Mouse (Mus musculus): ENCODE measurements at regions not wholly inside any gene's neighbourhood (a gene's known extent, or its start where the extent isn't known, plus 50 kb on each side); places are given as distances from the start of the nearest gene placed in this dataset.

DNA sequence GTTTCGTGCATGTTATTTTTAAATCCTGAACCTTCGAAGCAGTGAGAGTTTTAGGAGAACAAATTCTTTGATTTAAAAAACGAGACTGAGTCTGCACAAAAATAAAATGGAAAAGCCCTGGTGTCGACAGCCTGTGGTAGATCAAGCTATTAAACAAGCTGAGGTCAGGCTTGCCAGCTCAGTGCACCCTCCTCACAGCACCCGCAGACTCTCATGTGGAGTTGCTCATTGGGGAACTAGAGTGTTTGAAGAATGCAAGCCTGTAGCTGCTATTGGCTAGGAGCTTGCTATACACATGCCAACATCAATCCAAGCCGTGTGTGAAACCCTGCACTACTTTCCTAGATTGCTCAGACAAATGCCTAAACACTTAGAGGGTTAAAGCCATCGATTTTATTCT is 223.1 kb upstream of the Jade1 start:
- no peaks in the 10 kb centered on the region for H3K79me3 ChIP-seq (ENCODE audit: low read depth)
- no peaks in the 10 kb centered on the region for H3K79me2 ChIP-seq (ENCODE audit: control insufficient read depth, insufficient read depth)
- TF ChIP-seq CEBPB (IDR thresholded peaks at IDR 0.05; ENCODE audit: low read depth), result no peak
- TF ChIP-seq USF1 (IDR thresholded peaks at IDR 0.05; ENCODE audit: low read depth), result no peak
- TF ChIP-seq MYOG (IDR thresholded peaks at IDR 0.05; ENCODE audit: control insufficient read depth, extremely low read depth, insufficient read length), result no peak
- TF ChIP-seq MAX (IDR thresholded peaks at IDR 0.05), result no peak
- no peak for TF ChIP-seq CTCF (IDR thresholded peaks at IDR 0.05; ENCODE audit: control insufficient read depth, insufficient read depth, insufficient read length)
- no peak for TF ChIP-seq MYOD1 (IDR thresholded peaks at IDR 0.05; ENCODE audit: control insufficient read depth, insufficient read length, low read depth)
- no peak for TF ChIP-seq FOSL1 (IDR thresholded peaks at IDR 0.05; ENCODE audit: insufficient read depth, low read length, poor library complexity, severe bottlenecking)
- H3K27me3 ChIP-seq (ENCODE audit: control insufficient read depth, insufficient read depth, insufficient read length), result no peaks in the 10 kb centered on the region
- H3ac ChIP-seq (ENCODE audit: control insufficient read depth, insufficient read length, low read depth), result no peak overlapping the region
- no peak overlapping the region for H3K4me3 ChIP-seq (ENCODE audit: insufficient read depth, poor library complexity, severe bottlenecking)
- H3K36me3 ChIP-seq (ENCODE audit: control insufficient read depth, insufficient read depth), result no peaks in the 10 kb centered on the region

DNA sequence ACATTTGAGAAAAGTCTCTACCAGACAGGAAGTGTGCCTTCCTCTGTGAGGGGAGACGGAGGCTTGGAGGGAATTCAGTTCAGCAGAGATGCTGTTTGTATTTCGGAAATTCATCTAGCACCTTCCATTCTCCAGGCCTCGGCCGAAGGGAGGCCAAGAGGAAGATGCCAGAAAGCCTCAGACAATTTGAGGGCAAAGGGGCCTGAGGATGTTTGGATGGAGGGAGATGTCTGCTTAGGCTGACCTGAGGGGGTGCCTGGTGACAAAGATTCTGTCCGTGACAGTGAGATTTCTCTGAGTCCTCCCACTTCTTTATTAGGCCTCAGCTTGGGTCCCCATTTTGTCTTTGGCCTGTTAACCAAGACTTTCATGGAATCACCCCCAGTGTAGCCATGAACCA is 225.2 kb upstream of the Jade1 start:
- Histone ChIP-seq H3K79me3 (ENCODE audit: low read depth) (no peaks in the 10 kb centered on the region), H3K79me2 (ENCODE audit: control insufficient read depth, insufficient read depth) (no peaks in the 10 kb centered on the region), H3ac (ENCODE audit: control insufficient read depth, insufficient read length, low read depth) (no peak overlapping the region), H3K27me3 (ENCODE audit: control insufficient read depth, insufficient read depth, insufficient read length) (no peaks in the 10 kb centered on the region), H3K4me3 (ENCODE audit: insufficient read depth, poor library complexity, severe bottlenecking) (no peak overlapping the region), H3K36me3 (ENCODE audit: control insufficient read depth, insufficient read depth) (no peaks in the 10 kb centered on the region)
- no peak for TF ChIP-seq USF1 (IDR thresholded peaks at IDR 0.05; ENCODE audit: low read depth)
- TF ChIP-seq MYOG (IDR thresholded peaks at IDR 0.05; ENCODE audit: control insufficient read depth, extremely low read depth, insufficient read length), result no peak
- no peak for TF ChIP-seq CEBPB (IDR thresholded peaks at IDR 0.05; ENCODE audit: low read depth)
- TF ChIP-seq MAX (IDR thresholded peaks at IDR 0.05), result no peak

DNA sequence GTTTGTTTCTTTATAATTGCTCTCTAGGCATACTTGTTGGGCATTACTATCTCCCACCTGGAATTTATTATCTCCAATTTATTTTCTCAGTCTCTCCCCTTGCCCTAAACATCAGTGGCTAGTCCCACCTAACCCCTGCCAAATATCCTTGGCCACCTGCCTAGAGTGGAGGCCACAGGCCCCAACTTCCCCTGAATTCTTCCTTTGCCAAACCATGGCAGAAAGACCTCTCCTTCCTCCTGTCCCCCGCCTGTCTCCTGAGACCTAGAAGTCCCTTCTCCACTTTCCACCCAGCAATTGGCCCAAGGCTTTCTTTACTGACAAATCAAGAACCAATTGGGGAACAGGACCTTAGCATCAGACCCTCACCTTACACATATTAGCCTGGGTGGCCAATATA is 226.7 kb upstream of the Jade1 start:
- H3K79me2 ChIP-seq (ENCODE audit: control insufficient read depth, insufficient read depth), result no peaks in the 10 kb centered on the region
- no peaks in the 10 kb centered on the region for H3K36me3 ChIP-seq (ENCODE audit: control insufficient read depth, insufficient read depth)
- no peaks in the 10 kb centered on the region for H3K79me3 ChIP-seq (ENCODE audit: low read depth)
- H3K27me3 ChIP-seq (ENCODE audit: control insufficient read depth, insufficient read depth, insufficient read length), result no peaks in the 10 kb centered on the region
- no peak overlapping the region for H3ac ChIP-seq (ENCODE audit: control insufficient read depth, insufficient read length, low read depth)
- no peak overlapping the region for H3K4me3 ChIP-seq (ENCODE audit: insufficient read depth, poor library complexity, severe bottlenecking)
- TF ChIP-seq FOSL1 (IDR thresholded peaks at IDR 0.05; ENCODE audit: insufficient read depth, low read length, poor library complexity, severe bottlenecking), result no peak
- TF ChIP-seq CEBPB (IDR thresholded peaks at IDR 0.05; ENCODE audit: low read depth), result no peak
- no peak for TF ChIP-seq CTCF (IDR thresholded peaks at IDR 0.05; ENCODE audit: control insufficient read depth, insufficient read depth, insufficient read length)
- TF ChIP-seq MYOG (IDR thresholded peaks at IDR 0.05; ENCODE audit: control insufficient read depth, extremely low read depth, insufficient read length), result no peak
- TF ChIP-seq USF1 (IDR thresholded peaks at IDR 0.05; ENCODE audit: low read depth), result no peak

DNA sequence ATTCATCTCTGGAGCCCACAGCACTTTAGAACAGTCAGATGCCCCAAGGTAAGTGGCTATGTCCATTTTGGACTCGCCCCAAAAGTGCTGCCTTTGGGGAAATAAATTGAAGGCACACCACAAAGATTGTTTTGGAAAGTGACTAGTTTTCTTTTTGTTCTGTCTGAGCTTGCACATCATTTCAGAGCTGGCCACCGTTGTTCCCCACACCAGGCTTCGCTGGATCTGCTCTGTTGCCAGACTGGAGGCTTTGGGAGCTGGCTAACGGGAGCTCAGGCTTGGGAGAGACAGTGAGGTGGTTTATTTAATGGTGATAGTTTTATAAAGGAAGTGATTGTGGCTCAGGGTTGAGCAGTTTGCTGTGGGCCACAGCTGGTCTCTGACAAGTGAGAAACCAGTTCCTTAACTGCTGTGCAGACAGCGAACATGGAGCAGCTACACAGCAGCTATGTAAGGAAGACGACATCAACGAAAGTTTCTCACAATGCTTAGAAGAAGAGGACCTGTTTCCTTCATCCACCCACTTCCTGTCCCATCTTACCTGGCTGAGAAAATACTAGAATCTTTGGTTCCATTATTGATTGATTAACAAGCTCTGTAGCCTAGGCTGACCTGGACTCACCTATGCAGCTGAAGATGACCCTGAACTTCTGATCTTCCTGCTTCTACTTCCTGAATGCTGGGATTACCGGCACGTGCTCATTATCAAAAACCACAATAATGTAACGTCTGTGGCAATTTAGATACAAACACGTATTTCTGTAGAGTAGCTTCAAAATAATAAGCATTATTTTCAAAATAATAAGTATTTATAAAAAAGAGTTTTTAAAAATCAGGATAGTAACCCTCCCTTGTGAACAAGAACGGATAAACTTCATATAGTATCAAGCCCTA is 229.1 kb upstream of the Jade1 start:
- Histone ChIP-seq H3K4me3 (ENCODE audit: insufficient read depth, poor library complexity, severe bottlenecking) (no peak overlapping the region), H3ac (ENCODE audit: control insufficient read depth, insufficient read length, low read depth) (no peak overlapping the region), H3K79me2 (ENCODE audit: control insufficient read depth, insufficient read depth) (no peaks in the 10 kb centered on the region), H3K36me3 (ENCODE audit: control insufficient read depth, insufficient read depth) (no peaks in the 10 kb centered on the region), H3K79me3 (ENCODE audit: low read depth) (no peaks in the 10 kb centered on the region), H3K27me3 (ENCODE audit: control insufficient read depth, insufficient read depth, insufficient read length) (no peaks in the 10 kb centered on the region)
- TF ChIP-seq FOSL1 (IDR thresholded peaks at IDR 0.05; ENCODE audit: insufficient read depth, low read length, poor library complexity, severe bottlenecking) (no peak), MYOG (IDR thresholded peaks at IDR 0.05; ENCODE audit: control insufficient read depth, extremely low read depth, insufficient read length) (no peak), MYOD1 (IDR thresholded peaks at IDR 0.05; ENCODE audit: control insufficient read depth, insufficient read length, low read depth) (no peak), MAX (IDR thresholded peaks at IDR 0.05) (no peak), USF1 (IDR thresholded peaks at IDR 0.05; ENCODE audit: low read depth) (no peak), CEBPB (IDR thresholded peaks at IDR 0.05; ENCODE audit: low read depth) (no peak), CTCF (IDR thresholded peaks at IDR 0.05; ENCODE audit: control insufficient read depth, insufficient read depth, insufficient read length) (no peak)

DNA sequence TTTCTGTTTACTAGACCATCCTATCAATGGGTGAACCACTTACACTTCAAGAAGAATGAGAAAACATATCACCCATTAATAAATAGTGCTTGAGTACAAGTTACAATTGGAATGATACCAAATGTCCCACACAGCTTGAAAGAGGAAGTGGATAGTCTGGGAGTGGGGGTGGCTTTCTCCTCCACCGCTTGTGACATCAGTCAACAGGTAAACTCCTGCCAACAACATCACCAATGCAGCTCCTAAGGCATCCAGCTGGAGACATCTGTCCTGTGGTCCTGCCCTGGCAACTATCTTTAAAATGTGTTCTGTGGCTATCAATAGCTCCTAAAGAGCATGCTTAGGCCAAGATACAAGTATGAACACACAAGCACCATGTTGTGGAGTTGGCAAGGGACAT is 233.7 kb upstream of the Jade1 start:
- no peaks in the 10 kb centered on the region for H3K27me3 ChIP-seq (ENCODE audit: control insufficient read depth, insufficient read depth, insufficient read length)
- no peak overlapping the region for H3ac ChIP-seq (ENCODE audit: control insufficient read depth, insufficient read length, low read depth)
- H3K4me3 ChIP-seq (ENCODE audit: insufficient read depth, poor library complexity, severe bottlenecking), result no peak overlapping the region
- H3K36me3 ChIP-seq (ENCODE audit: control insufficient read depth, insufficient read depth), result no peaks in the 10 kb centered on the region
- no peak for TF ChIP-seq MAX (IDR thresholded peaks at IDR 0.05)
- TF ChIP-seq FOSL1 (IDR thresholded peaks at IDR 0.05; ENCODE audit: insufficient read depth, low read length, poor library complexity, severe bottlenecking), result no peak
- TF ChIP-seq MYOG (IDR thresholded peaks at IDR 0.05; ENCODE audit: control insufficient read depth, extremely low read depth, insufficient read length), result no peak
- TF ChIP-seq CTCF (IDR thresholded peaks at IDR 0.05; ENCODE audit: control insufficient read depth, insufficient read depth, insufficient read length), result no peak
- TF ChIP-seq MYOD1 (IDR thresholded peaks at IDR 0.05; ENCODE audit: control insufficient read depth, insufficient read length, low read depth), result no peak
- no peak for TF ChIP-seq USF1 (IDR thresholded peaks at IDR 0.05; ENCODE audit: low read depth)
- no peak for TF ChIP-seq CEBPB (IDR thresholded peaks at IDR 0.05; ENCODE audit: low read depth)
- H3K79me3 ChIP-seq (ENCODE audit: low read depth), result no peaks in the 10 kb centered on the region
- H3K79me2 ChIP-seq (ENCODE audit: control insufficient read depth, insufficient read depth), result no peaks in the 10 kb centered on the region

Measured in C2C12 (cell line).